Mouse (Mus musculus): Measurements from ENCODE around the gene Tmem201. TPM values are rescaled to one million over a fixed set of nuclear protein-coding genes. Genes with fewer than 3 reads are reported as not detected.

Tmem201 gene
- polyA plus RNA-seq (2012; rRNA removed): 7.2 and 8.6 TPM in 2 replicates
- polyA plus RNA-seq (2014; fragmentation: Nextera tagmentation; extraction: Ambion mirVana): 3.5 and 4.1 TPM in 2 replicates

- peaks cover 0 to 10% of the 10 kb centered on the region in 2 experiments; a peak in 3 of 4 replicates for H3K4me1 ChIP-seq (replicated peaks; ENCODE audit: control insufficient read depth in 2 of 2, insufficient read depth in 2 of 2, low read length in 1 of 2)
- no peak within 1 kb of the TSS; the same call in 1 of the 2 replicates for H3K27ac ChIP-seq
- peak; percentile 79 to 84 (median 82) for DNase-seq (ENCODE audit: low read depth in 3 of 3, low spot score in 3 of 3)
- H3K36me3 ChIP-seq (replicated peaks; ENCODE audit: control insufficient read depth, insufficient read depth, low read depth): no peaks in the 10 kb centered on the region; the same call in 1 of the 2 replicates
- no peaks in the 10 kb centered on the region for H3K27me3 ChIP-seq (ENCODE audit: control insufficient read depth, insufficient read depth, low read length)
- H3K4me3 ChIP-seq (ENCODE audit: insufficient read depth in 1 of 2, low read depth in 2 of 2, low read length in 2 of 2): peak within 1 kb of the TSS; percentile 67 to 84
- peak within 1 kb of the TSS; percentile 100 for H3K4me2 ChIP-seq (ENCODE audit: low read depth)
- TF ChIP-seq CTCF (IDR thresholded peaks at IDR 0.05; ENCODE audit: low read depth) (peak; percentile 90), EP300 (IDR thresholded peaks at IDR 0.05; ENCODE audit: low read depth) (no peak)
- peak; percentile 92 for ATAC-seq (ENCODE audit: insufficient read depth)
- under 1% methylated on average over 88 of the region's 97 CpGs for whole genome bisulfite sequencing (ENCODE audit: insufficient replicate concordance)
- H3K9me3 ChIP-seq (ENCODE audit: control insufficient read depth, low read length): no peaks in the 10 kb centered on the region
- peak within 1 kb of the TSS; percentile 82 for H3K9ac ChIP-seq (replicated peaks)
Observed at GRCm38 (mm10) chr4:149737383-149738324, at the start of gene Tmem201. TSS of gene Tmem201 (minus strand) at chr4:149738044.

- no peak overlapping the region for H3K9ac ChIP-seq (replicated peaks)
- H3K9me3 ChIP-seq (ENCODE audit: control insufficient read depth, low read length): no peaks in the 10 kb centered on the region
- H3K4me3 ChIP-seq (ENCODE audit: insufficient read depth in 1 of 2, low read depth in 2 of 2, low read length in 2 of 2): no peak overlapping the region
- H3K27me3 ChIP-seq (ENCODE audit: control insufficient read depth, insufficient read depth, low read length): no peaks in the 10 kb centered on the region
- no peaks in the 10 kb centered on the region for H3K36me3 ChIP-seq (replicated peaks; ENCODE audit: control insufficient read depth, insufficient read depth, low read depth)
- ATAC-seq (ENCODE audit: insufficient read depth) (no peak), DNase-seq (ENCODE audit: low read depth in 3 of 3, low spot score in 3 of 3) (peak in 2 of 3 experiments; percentile 41 to 45)
- no peak overlapping the region for H3K27ac ChIP-seq
- peaks cover 6 to 11% of the 10 kb centered on the region in 2 experiments for H3K4me1 ChIP-seq (replicated peaks; ENCODE audit: control insufficient read depth in 2 of 2, insufficient read depth in 2 of 2, low read length in 1 of 2)
- H3K4me2 ChIP-seq (ENCODE audit: low read depth): no peak overlapping the region
- WGBS (ENCODE audit: insufficient replicate concordance): 59% methylated on average over 5 of the region's 5 CpGs
- no peak for TF ChIP-seq EP300 (IDR thresholded peaks at IDR 0.05; ENCODE audit: low read depth)
- no peak for TF ChIP-seq CTCF (IDR thresholded peaks at IDR 0.05; ENCODE audit: low read depth)
Observed at GRCm38 (mm10) chr4:149784901-149785300, 47.1 kb upstream of the Tmem201 start.

- Histone ChIP-seq H3K4me1 (replicated peaks; ENCODE audit: control insufficient read depth in 2 of 2, insufficient read depth in 2 of 2, low read length in 1 of 2) (peaks cover 6 to 13% of the 10 kb centered on the region in 2 experiments), H3K27ac (no peak overlapping the region)
- ATAC-seq (ENCODE audit: insufficient read depth): no peak
Observed at GRCm38 (mm10) chr4:149784371-149784770, 46.5 kb upstream of the Tmem201 start.

GRCm38 (mm10) chr4:149782975-149783374 is 45.1 kb upstream of the Tmem201 start:
- Histone ChIP-seq H3K9ac (replicated peaks) (no peak overlapping the region), H3K4me1 (replicated peaks; ENCODE audit: control insufficient read depth in 2 of 2, insufficient read depth in 2 of 2, low read length in 1 of 2) (peaks cover 6 to 13% of the 10 kb centered on the region in 2 experiments), H3K9me3 (ENCODE audit: control insufficient read depth, low read length) (no peaks in the 10 kb centered on the region), H3K4me2 (ENCODE audit: low read depth) (no peak overlapping the region), H3K27me3 (ENCODE audit: control insufficient read depth, insufficient read depth, low read length) (no peaks in the 10 kb centered on the region), H3K36me3 (replicated peaks; ENCODE audit: control insufficient read depth, insufficient read depth, low read depth) (no peaks in the 10 kb centered on the region), H3K4me3 (ENCODE audit: insufficient read depth in 1 of 2, low read depth in 2 of 2, low read length in 2 of 2) (no peak overlapping the region), H3K27ac (no peak overlapping the region)
- TF ChIP-seq CTCF (IDR thresholded peaks at IDR 0.05; ENCODE audit: low read depth): no peak
- no peak for TF ChIP-seq EP300 (IDR thresholded peaks at IDR 0.05; ENCODE audit: low read depth)
- DNase-seq (ENCODE audit: low read depth in 3 of 3, low spot score in 3 of 3): no peak
- ATAC-seq (ENCODE audit: insufficient read depth): no peak
- 67% methylated on average over 8 of the region's 8 CpGs for WGBS (ENCODE audit: insufficient replicate concordance)

More at GRCm38 (mm10) chr4:149784371-149784770, 46.5 kb upstream of the Tmem201 start:
- 69% methylated on average over 9 of the region's 9 CpGs for WGBS (ENCODE audit: insufficient replicate concordance)
- no peak overlapping the region for H3K4me2 ChIP-seq (ENCODE audit: low read depth)
- H3K36me3 ChIP-seq (replicated peaks; ENCODE audit: control insufficient read depth, insufficient read depth, low read depth): no peaks in the 10 kb centered on the region
- H3K4me3 ChIP-seq (ENCODE audit: insufficient read depth in 1 of 2, low read depth in 2 of 2, low read length in 2 of 2): no peak overlapping the region
- DNase-seq (ENCODE audit: low read depth in 3 of 3, low spot score in 3 of 3): no peak
- H3K9me3 ChIP-seq (ENCODE audit: control insufficient read depth, low read length): no peaks in the 10 kb centered on the region
- TF ChIP-seq CTCF (IDR thresholded peaks at IDR 0.05; ENCODE audit: low read depth) (no peak), EP300 (IDR thresholded peaks at IDR 0.05; ENCODE audit: low read depth) (no peak)
- no peak overlapping the region for H3K9ac ChIP-seq (replicated peaks)
- H3K27me3 ChIP-seq (ENCODE audit: control insufficient read depth, insufficient read depth, low read length): no peaks in the 10 kb centered on the region

Data from liver, embryonic 14.5 days (tissue).